Mouse (Mus musculus) embryonic fibroblast, embryonic 13.5 days (primary cell): Measurements from ENCODE around the gene Optn.

Experiments used
- CTCF ChIP-seq: IDR thresholded peaks from 2 replicates; pipeline ENCODE4 v1.5.1; 2011; ENCODE audit warnings: mild to moderate bottlenecking, control low read depth, low read length, moderate library complexity, borderline replicate concordance; ENCODE audit not compliant: insufficient read depth
- POLR2A ChIP-seq: IDR thresholded peaks from 2 replicates; pipeline ENCODE4 v1.6.1; 2011; ENCODE audit warnings: low read depth, mild to moderate bottlenecking, control low read depth, low read length, moderate library complexity

DNA sequence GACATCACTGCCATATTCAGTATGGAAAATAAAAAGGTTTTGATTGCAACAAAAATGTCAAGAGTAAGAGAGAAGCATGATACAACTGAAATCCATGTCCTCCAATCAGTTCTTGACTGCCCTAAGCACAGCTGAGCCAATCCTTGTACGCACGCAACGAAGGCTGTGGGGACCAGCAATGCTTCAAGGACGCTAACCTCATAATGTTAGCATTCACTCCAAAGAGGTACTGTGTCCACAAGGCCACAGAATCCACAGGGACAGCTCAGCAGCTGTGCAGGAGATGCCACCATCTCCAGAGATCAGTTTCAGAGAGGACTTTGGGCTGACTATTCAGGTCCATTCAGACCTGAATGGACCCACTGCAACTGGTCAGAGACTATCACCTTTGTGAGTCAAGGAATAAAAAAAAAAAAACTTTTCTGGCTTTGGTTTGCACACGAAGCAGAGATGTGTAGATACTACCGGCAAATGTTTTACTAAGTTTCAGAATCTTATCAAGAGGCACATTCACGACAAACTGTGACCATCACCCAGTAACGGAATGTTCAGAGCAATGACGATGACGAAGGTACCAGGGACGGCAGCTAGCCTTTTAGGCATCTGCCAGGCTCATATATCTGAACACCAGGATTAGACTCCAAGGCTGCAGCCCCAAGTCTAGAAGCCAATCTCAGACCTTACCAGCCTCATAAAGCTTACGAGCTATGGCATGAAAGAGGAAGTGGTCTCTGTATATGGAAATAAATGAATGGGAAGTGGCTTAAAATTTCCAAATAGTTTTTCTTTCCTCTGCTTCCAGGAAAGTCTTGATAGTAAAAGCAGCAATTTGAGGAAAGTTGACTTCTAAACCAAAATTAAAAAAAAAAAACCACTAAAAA, 23.3 kb downstream of the Optn start:
- TF ChIP-seq CTCF (no peak), POLR2A (no peak)
